Mouse (Mus musculus) lung, postnatal 0 days (tissue): ENCODE data around the gene Gse1.

Experiments
- CTCF ChIP-seq: IDR thresholded peaks from 2 replicates; pipeline ENCODE4 v1.5.1; 2016; ENCODE audit warnings: antibody characterized with exemption, mild to moderate bottlenecking
- EP300 ChIP-seq: IDR thresholded peaks from 2 replicates; pipeline ENCODE4 v1.6.1; 2016; ENCODE audit warnings: antibody characterized with exemption, mild to moderate bottlenecking, control low read depth

DNA sequence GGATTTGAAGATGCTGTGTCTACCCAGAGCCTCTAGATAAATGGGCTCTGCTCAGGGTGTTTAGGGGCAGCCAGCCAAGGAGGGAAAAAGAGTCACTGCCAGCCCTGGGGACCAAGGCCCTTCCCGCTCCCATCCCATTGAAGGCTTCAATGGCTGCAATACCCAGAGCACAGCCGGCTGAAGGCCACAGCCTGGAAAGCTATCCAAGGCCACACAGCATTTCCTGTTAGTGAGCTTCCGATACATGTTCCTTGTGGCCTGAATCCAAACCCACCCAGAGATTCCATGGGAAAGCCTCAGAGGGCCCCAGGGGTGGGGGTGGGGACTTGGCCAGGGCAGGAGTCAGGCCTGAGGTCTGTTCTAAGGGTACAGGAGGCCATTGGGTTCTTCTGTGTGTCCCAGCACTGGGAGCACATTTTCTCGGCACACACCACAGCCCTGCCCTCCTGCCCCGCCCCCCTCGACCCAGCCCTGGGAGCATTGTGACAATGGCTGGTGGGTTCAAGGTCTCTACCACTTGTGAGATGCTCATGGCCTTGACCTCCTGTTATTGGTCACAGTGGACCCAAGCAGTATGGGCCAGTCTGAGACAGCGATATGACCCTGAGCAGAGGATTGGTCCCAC lies 23.4 kb upstream of the Gse1 start:
- no peak for TF ChIP-seq CTCF
- peak; percentile 70 for TF ChIP-seq EP300
